In genomic region chr16:90869361-90869760, GRCm38 (mm10) we compare ENCODE assay signal across 21 mouse cellular contexts. TPM values are rescaled to one million over a fixed set of nuclear protein-coding genes. Genes with fewer than 3 reads are reported as not detected.
A peak's percentile ranks its signal among the peaks of the same experiment; 100 is the strongest.
DNase-seq lines count a peak whose midpoint lies in the region; ATAC-seq lines count a peak whose summit lies in the region.
"Had no signal": no experiment of that assay in that cellular context is flagged by ENCODE, and none has a peak within 500 bp of the region (broad histone marks: within the 10 kb centered on the region; RNA-seq: fewer than 3 reads in every experiment).

No protein-coding gene starts in this region.

- H3K36me3 ChIP-seq in hindbrain, embryonic 12.5 days, result no peaks in the 10 kb centered on the region
- H3K36me3 ChIP-seq in midbrain, embryonic 15.5 days (replicated peaks), result no peaks in the 10 kb centered on the region
- H3K36me3 ChIP-seq: embryonic facial prominence, embryonic 10.5 days; neural tube, embryonic 12.5 days had no signal

- H3K27me3 ChIP-seq in hindbrain, embryonic 12.5 days, result no peaks in the 10 kb centered on the region
- no peaks in the 10 kb centered on the region for H3K27me3 ChIP-seq in midbrain, embryonic 15.5 days (replicated peaks)
- H3K27me3 ChIP-seq: neural tube, embryonic 12.5 days; Patski had no signal

- no peak overlapping the region for H3K27ac ChIP-seq in hindbrain, embryonic 12.5 days
- H3K27ac ChIP-seq in midbrain, embryonic 15.5 days, result no peak overlapping the region
- H3K27ac ChIP-seq: embryonic facial prominence, embryonic 10.5 days; neural tube, embryonic 12.5 days had no signal

- peak; percentile 20 for DNase-seq in adrenal gland, postnatal 10 days
- DNase-seq in adrenal gland, adult 18-20 months (ENCODE audit: low spot score in 2 of 2), result no peak
- DNase-seq in testis, postnatal 10 days (ENCODE audit: low spot score), result peak; percentile 56
- DNase-seq in testis, postnatal 14 days (ENCODE audit: low spot score), result no peak
- DNase-seq in kidney, postnatal 4 days, result peak; percentile 44 to 64
- DNase-seq in frontal cortex, postnatal 36 days (ENCODE audit: low spot score in 2 of 2), result no peak
- DNase-seq: cerebellum, adult 18-20 months; cerebellum, postnatal 36 days; gastrocnemius, postnatal 10 days; heart, adult 18-20 months; liver; right cerebral cortex, adult 18-20 months; spleen, adult 18-20 months had no signal

- H3K9me3 ChIP-seq in hindbrain, embryonic 12.5 days (replicated peaks), result no peaks in the 10 kb centered on the region
- no peaks in the 10 kb centered on the region for H3K9me3 ChIP-seq in midbrain, embryonic 15.5 days
- H3K9me3 ChIP-seq: embryonic facial prominence, embryonic 10.5 days; neural tube, embryonic 12.5 days had no signal

- H3K4me1 ChIP-seq in hindbrain, embryonic 12.5 days, result peaks cover 13% of the 10 kb centered on the region; the same call in 1 of the 2 replicates
- 0 out of 2 replicates have a peak, but pooled peaks cover 3% of the 10 kb centered on the region for H3K4me1 ChIP-seq in midbrain, embryonic 15.5 days
- H3K4me1 ChIP-seq: neural tube, embryonic 12.5 days had no signal

- H3K4me3 ChIP-seq in hindbrain, embryonic 12.5 days, result no peak overlapping the region
- no peak overlapping the region for H3K4me3 ChIP-seq in midbrain, embryonic 15.5 days
- H3K4me3 ChIP-seq: embryonic facial prominence, embryonic 10.5 days; neural tube, embryonic 12.5 days had no signal

- ATAC-seq in hindbrain, embryonic 12.5 days (ENCODE audit: low FRiP score), result no peak
- no peak for ATAC-seq in midbrain, embryonic 15.5 days (replicated peaks)
- ATAC-seq: lung, postnatal 0 days; Patski had no signal

- H3K4me2 ChIP-seq in hindbrain, embryonic 12.5 days (replicated peaks), result no peak overlapping the region
- no peak overlapping the region for H3K4me2 ChIP-seq in midbrain, embryonic 15.5 days
- H3K4me2 ChIP-seq: midbrain, embryonic 11.5 days; neural tube, embryonic 12.5 days had no signal

- no peak overlapping the region for H3K9ac ChIP-seq in hindbrain, embryonic 12.5 days
- no peak overlapping the region for H3K9ac ChIP-seq in midbrain, embryonic 15.5 days
- H3K9ac ChIP-seq: neural tube, embryonic 12.5 days had no signal

- 90% methylated on average over 4 of the region's 4 CpGs for WGBS in hindbrain, embryonic 12.5 days
- 87% methylated on average over 4 of the region's 4 CpGs for WGBS in midbrain, embryonic 15.5 days

RNA-seq across cellular contexts. Expression of gene Eva1c, which starts 42.8 kb away (rescaled TPM):
- 1 to 10 TPM; 4.3 to 4.5 TPM for total RNA-seq in adrenal gland, postnatal 10 days (2021)
- 1 to 10 TPM; 5.2 to 8.2 TPM for total RNA-seq in adrenal gland, adult 18-20 months (2021)
- 2.7 and 3.6 TPM in 2 replicates for polyA plus RNA-seq in hindbrain, embryonic 12.5 days (2016; fragmentation: Nextera tagmentation; extraction: Ambion mirVana)
- 2.5 and 5.0 TPM in 2 replicates for polyA plus RNA-seq in midbrain, embryonic 15.5 days (2015; fragmentation: Nextera tagmentation; extraction: Ambion mirVana)
- total RNA-seq: hematopoietic stem cell, adult 5-6 weeks had no signal

RNA-seq across cellular contexts. Expression of gene Urb1, which starts 59.1 kb away (rescaled TPM):
- 10 to 100 TPM; 11.9 to 14.3 TPM for total RNA-seq in adrenal gland, postnatal 10 days (2021)
- total RNA-seq in adrenal gland, adult 18-20 months (2021), result 10 to 100 TPM; 17.6 to 18.2 TPM
- 12.6 and 13.8 TPM in 2 replicates for polyA plus RNA-seq in hindbrain, embryonic 12.5 days (2016; fragmentation: Nextera tagmentation; extraction: Ambion mirVana)
- 9.8 and 10.4 TPM in 2 replicates for polyA plus RNA-seq in midbrain, embryonic 15.5 days (2015; fragmentation: Nextera tagmentation; extraction: Ambion mirVana)

Comparison
In these comparisons a context has a peak if more than half of its experiments do, and no peak if none do; other contexts are left out.
1. DNase-seq: peak in adrenal gland, postnatal 10 days (single experiment), testis, postnatal 10 days (single experiment) and kidney, postnatal 4 days (2 of 2); none in adrenal gland, adult 18-20 months (0 of 2), testis, postnatal 14 days (single experiment) and frontal cortex, postnatal 36 days (0 of 2).